Mouse (Mus musculus) stomach, embryonic 15.5 days (tissue): ENCODE data around the gene Eno4. TPM values are rescaled to one million over a fixed set of nuclear protein-coding genes. Genes with fewer than 3 reads are reported as not detected.
A peak's percentile ranks its signal among the peaks of the same experiment; 100 is the strongest.

Experiments
- ATAC-seq: fragments of 200-750 bp; cut with Nextera tagmentation; 2 replicates; pipeline ENCODE4 v1.8.0; 2017; ENCODE audit warnings: low read depth, moderate number of reproducible peaks, moderate TSS enrichment; ENCODE audit not compliant: insufficient read depth, low FRiP score
- H3K27ac ChIP-seq: fragments of 300-500 bp; sonication (generic); 2 replicates; pipeline ENCODE4 v1.5.1; 2015; ENCODE audit warnings: mild to moderate bottlenecking, inconsistent platforms
- H3K27me3 ChIP-seq: fragments of 300-500 bp; sonication (generic); replicated peaks from 2 replicates; pipeline ENCODE4 v1.6.1; 2015; ENCODE audit warnings: inconsistent platforms
- H3K36me3 ChIP-seq: fragments of 300-500 bp; sonication (generic); 2 replicates; pipeline ENCODE4 v1.6.1; 2015; ENCODE audit warnings: inconsistent platforms
- H3K4me1 ChIP-seq: fragments of 300-500 bp; sonication (generic); 2 replicates; pipeline ENCODE4 v1.6.1; 2015; ENCODE audit warnings: inconsistent platforms
- H3K4me2 ChIP-seq: fragments of 300-500 bp; sonication (generic); 2 replicates; pipeline ENCODE4 v1.6.1; 2015; ENCODE audit warnings: mild to moderate bottlenecking, inconsistent platforms
- H3K4me3 ChIP-seq: fragments of 300-500 bp; sonication (generic); replicated peaks from 2 replicates; pipeline ENCODE4 v1.5.1; 2015; ENCODE audit warnings: inconsistent platforms
- H3K9ac ChIP-seq: fragments of 300-500 bp; sonication (generic); 2 replicates; pipeline ENCODE4 v1.6.1; 2015; ENCODE audit warnings: inconsistent platforms
- H3K9me3 ChIP-seq: fragments of 300-500 bp; sonication (generic); 2 replicates; pipeline ENCODE4 v1.6.1; 2016; ENCODE audit warnings: inconsistent platforms
- WGBS: fragments of 180-500 bp; shearing (Covaris S2); methylation state at CpG from one replicate; pipeline ENCODE4 v1.1.7; 2015; 5-methylcytosine and 5-hydroxymethylcytosine counted together
- polyA plus RNA-seq: library from polyadenylated mRNA; unstranded; fragments of >200 nt; fragmentation: Nextera tagmentation; extraction: Ambion mirVana; gene quantifications from 2 replicates; pipeline ENCODE4 v1.2.1, GENCODE M21; 2015

Gene Eno4
- polyA plus RNA-seq, 1 experiment from 2014 or later: 0.26 TPM

GRCm38 (mm10) chr19:58919148-58919547 is 24.1 kb upstream of the Eno4 start:
- H3K9me3 ChIP-seq: no peaks in the 10 kb centered on the region
- no peaks in the 10 kb centered on the region for H3K36me3 ChIP-seq
- H3K9ac ChIP-seq: no peak overlapping the region
- 0 out of 2 replicates have a peak, but pooled peaks cover 2% of the 10 kb centered on the region for H3K4me1 ChIP-seq
- no peak overlapping the region for H3K27ac ChIP-seq
- peak overlapping the region; percentile 41 for H3K4me2 ChIP-seq
- H3K27me3 ChIP-seq: 0 out of 2 replicates have a peak, but pooled peaks cover 2% of the 10 kb centered on the region
- WGBS: 20% methylated on average over 7 of the region's 7 CpGs
- no peak overlapping the region for H3K4me3 ChIP-seq
- ATAC-seq: no peak

DNA sequence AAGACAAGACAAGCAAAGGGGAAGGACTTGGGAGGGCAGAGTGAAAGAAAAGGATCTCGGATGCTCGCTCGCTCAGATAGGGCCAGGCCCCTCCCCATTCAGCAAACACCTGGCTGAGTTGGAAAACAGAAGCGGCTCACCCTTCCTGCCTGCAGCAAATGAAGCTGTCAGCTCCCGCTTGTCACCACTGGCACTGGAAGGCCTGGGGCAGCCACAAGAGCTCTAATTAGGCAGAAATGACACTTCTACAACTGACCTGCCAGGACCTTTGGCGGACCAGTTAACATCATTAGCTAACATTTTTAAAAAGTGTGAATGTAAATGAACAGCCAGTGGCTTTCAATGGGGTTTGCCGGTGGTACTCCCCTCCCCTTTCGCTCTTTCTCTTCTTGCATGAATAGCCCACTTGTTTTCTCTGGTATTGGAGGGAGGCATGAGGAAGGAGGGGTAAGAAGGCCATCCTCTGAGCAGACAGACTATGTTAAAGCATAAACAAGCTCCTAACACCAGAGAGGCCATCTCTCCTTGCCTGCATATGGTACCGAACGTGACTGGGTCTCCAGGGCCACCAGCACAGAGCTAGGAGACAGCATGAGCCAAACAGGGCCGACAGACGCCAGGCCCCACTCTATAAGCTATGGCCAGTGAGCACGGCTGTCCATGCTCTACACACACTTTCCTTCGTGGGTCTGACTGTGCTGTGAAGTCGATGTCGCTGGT is 12.0 kb upstream of the Eno4 start:
- no peaks in the 10 kb centered on the region for H3K36me3 ChIP-seq
- H3K9ac ChIP-seq: no peak overlapping the region
- H3K4me1 ChIP-seq: no peaks in the 10 kb centered on the region
- peaks cover 8% of the 10 kb centered on the region for H3K27me3 ChIP-seq
- no peak overlapping the region for H3K4me2 ChIP-seq
- H3K9me3 ChIP-seq: no peaks in the 10 kb centered on the region
- H3K27ac ChIP-seq: no peak overlapping the region
- H3K4me3 ChIP-seq: no peak overlapping the region
- 33% methylated on average over 16 of the region's 16 CpGs for WGBS
- no peak for ATAC-seq

- Histone ChIP-seq H3K9me3 (no peaks in the 10 kb centered on the region), H3K4me3 (no peak overlapping the region), H3K36me3 (no peaks in the 10 kb centered on the region), H3K4me2 (no peak overlapping the region), H3K9ac (no peak overlapping the region), H3K27me3 (peaks cover 8% of the 10 kb centered on the region), H3K4me1 (no peaks in the 10 kb centered on the region), H3K27ac (no peak overlapping the region)
- ATAC-seq: no peak
- WGBS: 26% methylated on average over 4 of the region's 4 CpGs
Observed at GRCm38 (mm10) chr19:58933062-58933461, 10.2 kb upstream of the Eno4 start.

- ATAC-seq: no peak
- H3K27ac ChIP-seq: no peak overlapping the region
- H3K9ac ChIP-seq: no peak overlapping the region
- H3K4me3 ChIP-seq: no peak overlapping the region
- 79% methylated on average over 7 of the region's 7 CpGs for WGBS
- no peaks in the 10 kb centered on the region for H3K36me3 ChIP-seq
- peaks cover 14% of the 10 kb centered on the region for H3K4me1 ChIP-seq
- no peaks in the 10 kb centered on the region for H3K9me3 ChIP-seq
- no peaks in the 10 kb centered on the region for H3K27me3 ChIP-seq
- H3K4me2 ChIP-seq: no peak overlapping the region
Observed at GRCm38 (mm10) chr19:58945959-58946358, 2.7 kb downstream of the Eno4 start.

DNA sequence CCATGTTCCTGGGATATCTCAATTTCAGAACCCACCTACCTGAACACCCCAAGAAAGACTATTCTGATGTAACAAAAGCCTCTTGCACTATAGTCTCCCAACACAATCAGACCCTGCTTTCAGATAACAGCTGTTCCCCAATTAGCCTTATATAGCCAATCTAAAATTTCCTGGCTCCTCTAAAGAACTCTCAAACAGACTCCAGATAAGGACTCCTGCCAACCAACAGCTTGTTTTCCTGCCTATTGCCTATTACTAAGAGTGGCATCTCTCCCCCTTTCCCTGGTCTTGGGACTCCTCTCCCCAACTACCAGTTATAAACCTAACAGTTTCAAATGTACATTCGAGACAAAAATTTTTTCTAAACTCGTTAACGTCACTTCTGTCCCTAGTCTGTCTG is 8.3 kb downstream of the Eno4 start:
- H3K9me3 ChIP-seq: no peaks in the 10 kb centered on the region
- 86% methylated on average over 3 of the region's 3 CpGs for WGBS
- no peak overlapping the region for H3K4me3 ChIP-seq
- H3K4me1 ChIP-seq: no peaks in the 10 kb centered on the region
- H3K9ac ChIP-seq: no peak overlapping the region
- H3K27me3 ChIP-seq: no peaks in the 10 kb centered on the region
- H3K4me2 ChIP-seq: no peak overlapping the region
- H3K27ac ChIP-seq: no peak overlapping the region
- ATAC-seq: no peak
- no peaks in the 10 kb centered on the region for H3K36me3 ChIP-seq

DNA sequence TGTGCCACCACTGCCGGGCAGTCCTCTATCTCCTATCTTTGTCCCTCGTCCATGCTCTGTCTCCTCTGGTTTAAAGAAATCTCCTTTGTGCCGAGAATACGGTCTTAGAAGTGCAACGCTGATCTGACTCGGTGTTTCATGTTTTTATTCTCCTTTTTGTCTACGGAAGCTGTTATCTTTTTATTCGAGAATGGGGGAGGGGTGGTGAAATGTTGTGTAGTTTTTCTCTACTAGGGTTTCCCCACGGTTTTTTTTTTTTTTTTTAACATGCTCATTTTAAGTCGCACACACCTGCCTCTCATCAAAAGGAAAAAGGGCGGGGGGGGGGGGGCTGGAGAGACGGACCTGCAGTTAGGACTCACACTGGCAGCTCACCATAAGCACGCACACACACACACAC is 9.0 kb downstream of the Eno4 start:
- Histone ChIP-seq H3K4me2 (no peak overlapping the region), H3K9me3 (no peaks in the 10 kb centered on the region), H3K9ac (no peak overlapping the region), H3K4me1 (no peaks in the 10 kb centered on the region), H3K4me3 (no peak overlapping the region), H3K27me3 (no peaks in the 10 kb centered on the region), H3K36me3 (no peaks in the 10 kb centered on the region), H3K27ac (no peak overlapping the region)
- ATAC-seq: no peak
- WGBS: 81% methylated on average over 10 of the region's 13 CpGs

GRCm38 (mm10) chr19:58954779-58955178 is 11.6 kb downstream of the Eno4 start:
- Histone ChIP-seq H3K36me3 (no peaks in the 10 kb centered on the region), H3K4me1 (no peaks in the 10 kb centered on the region), H3K4me3 (no peak overlapping the region), H3K9ac (no peak overlapping the region), H3K4me2 (no peak overlapping the region), H3K27ac (no peak overlapping the region), H3K9me3 (no peaks in the 10 kb centered on the region), H3K27me3 (no peaks in the 10 kb centered on the region)
- 84% methylated on average over 8 of the region's 8 CpGs for WGBS
- ATAC-seq: no peak

DNA sequence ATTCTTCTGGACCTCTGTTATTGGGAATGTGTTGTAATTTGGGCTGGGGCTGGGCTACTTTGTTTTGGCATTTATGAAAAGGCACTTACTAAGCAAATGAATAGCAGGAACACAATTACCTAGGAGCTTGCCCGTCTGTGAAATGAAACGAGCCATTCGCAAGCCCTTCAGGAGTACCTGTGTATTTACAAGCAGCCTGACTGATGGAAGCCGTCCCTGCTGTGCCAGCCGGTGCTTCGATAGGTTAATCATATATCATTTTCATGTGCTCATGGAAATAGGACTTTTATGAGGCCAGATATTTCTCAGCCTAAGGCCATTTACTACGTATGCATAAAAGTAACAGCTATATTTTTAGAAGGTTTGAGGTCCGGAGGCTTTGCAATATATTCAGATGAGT is 19.8 kb downstream of the Eno4 start:
- 64% methylated on average over 8 of the region's 8 CpGs for WGBS
- Histone ChIP-seq H3K27me3 (no peaks in the 10 kb centered on the region), H3K9ac (no peak overlapping the region), H3K36me3 (no peaks in the 10 kb centered on the region), H3K9me3 (no peaks in the 10 kb centered on the region), H3K4me3 (no peak overlapping the region), H3K4me2 (no peak overlapping the region), H3K4me1 (no peaks in the 10 kb centered on the region), H3K27ac (no peak overlapping the region)
- ATAC-seq: no peak

DNA sequence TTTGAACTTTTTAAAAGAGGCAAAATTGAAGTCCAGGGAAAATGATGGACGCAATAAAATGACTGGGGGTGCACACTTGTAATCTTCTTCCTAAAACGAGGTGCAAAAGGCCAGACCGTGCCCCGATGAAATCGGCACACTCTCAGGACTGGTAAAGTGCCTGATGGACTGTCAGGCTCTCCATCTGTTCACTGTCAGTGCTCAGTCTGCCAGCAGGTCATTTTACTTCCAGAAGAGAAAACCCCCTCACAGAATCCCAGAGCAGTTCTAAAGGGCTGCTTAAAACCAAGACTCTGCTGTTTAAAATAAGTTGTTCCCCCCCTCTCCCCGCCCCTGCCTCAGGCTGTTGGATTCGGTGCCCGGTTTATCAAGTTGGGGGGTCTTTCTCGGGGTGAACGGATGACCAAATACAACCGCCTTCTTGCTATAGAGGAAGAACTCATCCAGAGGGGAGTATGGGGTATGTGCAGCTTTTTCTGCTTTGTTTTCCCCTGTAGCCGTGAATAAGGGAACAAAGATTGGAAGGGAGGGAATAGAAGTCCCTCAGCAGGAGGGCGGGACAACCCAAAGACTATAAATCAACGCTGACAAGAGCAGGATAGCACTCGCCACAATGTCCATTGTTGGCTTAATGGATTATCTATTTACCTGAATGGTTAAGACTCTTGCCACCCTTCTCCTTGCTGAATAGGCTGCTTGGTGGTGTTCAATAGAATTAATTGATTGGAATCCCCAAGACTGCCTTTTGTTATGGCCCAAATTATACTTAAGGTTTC is 25.7 kb downstream of the Eno4 start:
- no peak overlapping the region for H3K9ac ChIP-seq
- WGBS: 20% methylated on average over 15 of the region's 15 CpGs

GRCm38 (mm10) chr19:58970826-58971225 is 27.6 kb downstream of the Eno4 start:
- ATAC-seq: no peak
- no peak overlapping the region for H3K27ac ChIP-seq
- no peak overlapping the region for H3K9ac ChIP-seq
- WGBS: 45% methylated on average over 13 of the region's 13 CpGs
- H3K4me1 ChIP-seq: no peaks in the 10 kb centered on the region
- no peaks in the 10 kb centered on the region for H3K27me3 ChIP-seq
- H3K4me2 ChIP-seq: no peak overlapping the region
- no peaks in the 10 kb centered on the region for H3K9me3 ChIP-seq
- no peaks in the 10 kb centered on the region for H3K36me3 ChIP-seq
- no peak overlapping the region for H3K4me3 ChIP-seq

More for the DNA sequence above, 25.7 kb downstream of the Eno4 start:
- Histone ChIP-seq H3K4me2 (no peak overlapping the region), H3K27ac (no peak overlapping the region), H3K36me3 (no peaks in the 10 kb centered on the region), H3K4me1 (no peaks in the 10 kb centered on the region), H3K4me3 (no peak overlapping the region), H3K27me3 (no peaks in the 10 kb centered on the region), H3K9me3 (no peaks in the 10 kb centered on the region)
- ATAC-seq: no peak

GRCm38 (mm10) chr19:58974126-58974525 is 30.9 kb downstream of the Eno4 start:
- Histone ChIP-seq H3K4me3 (no peak overlapping the region), H3K9ac (no peak overlapping the region), H3K27ac (no peak overlapping the region), H3K4me2 (no peak overlapping the region), H3K4me1 (no peaks in the 10 kb centered on the region), H3K36me3 (no peaks in the 10 kb centered on the region), H3K27me3 (no peaks in the 10 kb centered on the region), H3K9me3 (no peaks in the 10 kb centered on the region)
- 87% methylated on average over 8 of the region's 8 CpGs for WGBS
- no peak for ATAC-seq

DNA sequence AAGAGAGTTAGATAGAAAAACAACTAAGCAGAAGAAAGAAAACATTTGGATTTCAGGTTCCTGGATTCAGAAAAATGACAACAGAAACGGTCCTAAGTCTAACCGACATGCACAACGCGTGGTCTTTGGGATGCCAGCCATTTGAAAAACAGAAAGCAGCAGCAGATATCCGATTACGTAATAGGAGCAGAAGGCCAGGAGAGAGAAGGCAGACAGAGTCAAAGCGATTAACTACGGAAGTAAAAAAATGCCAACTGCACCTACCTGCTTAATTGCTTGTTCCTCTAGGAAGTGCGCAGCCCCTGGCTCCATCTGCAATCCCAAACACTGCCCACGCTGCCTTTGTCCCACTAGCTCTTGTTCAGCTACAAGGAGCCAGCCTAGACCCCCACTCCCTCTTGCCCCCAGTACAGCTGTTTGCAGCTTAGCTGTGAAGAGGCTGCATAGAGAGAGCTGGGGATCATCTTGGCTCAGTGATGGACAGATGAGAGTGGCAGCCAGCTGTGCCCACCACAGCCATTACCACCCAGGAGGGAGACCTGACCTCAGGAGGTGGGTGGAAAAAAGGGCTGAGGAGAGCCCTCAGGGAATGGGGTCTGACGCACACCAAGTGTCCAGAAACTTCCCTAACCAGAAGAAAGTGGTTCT is 32.1 kb downstream of the Eno4 start:
- Histone ChIP-seq H3K9me3 (no peaks in the 10 kb centered on the region), H3K4me3 (no peak overlapping the region), H3K4me2 (no peak overlapping the region), H3K27me3 (no peaks in the 10 kb centered on the region), H3K27ac (no peak overlapping the region), H3K4me1 (no peaks in the 10 kb centered on the region), H3K9ac (no peak overlapping the region), H3K36me3 (no peaks in the 10 kb centered on the region)
- WGBS: 71% methylated on average over 11 of the region's 11 CpGs
- no peak for ATAC-seq
